Mouse (Mus musculus) ES-Bruce4 (cell line): ENCODE measurements around the gene Frat1.

ENCODE experiments used
- CTCF ChIP-seq: IDR thresholded peaks from one replicate; pipeline ENCODE4 v1.8.1; 2011; ENCODE audit warnings: low read depth, low read length
- EP300 ChIP-seq: IDR thresholded peaks from 2 replicates; pipeline ENCODE4 v1.6.1; 2011; ENCODE audit warnings: low read depth, low read length; ENCODE audit not compliant: insufficient read depth
- POLR2A ChIP-seq: IDR thresholded peaks from one replicate; pipeline ENCODE4 v1.8.1; 2011; ENCODE audit warnings: low read length; ENCODE audit not compliant: insufficient read depth

DNA sequence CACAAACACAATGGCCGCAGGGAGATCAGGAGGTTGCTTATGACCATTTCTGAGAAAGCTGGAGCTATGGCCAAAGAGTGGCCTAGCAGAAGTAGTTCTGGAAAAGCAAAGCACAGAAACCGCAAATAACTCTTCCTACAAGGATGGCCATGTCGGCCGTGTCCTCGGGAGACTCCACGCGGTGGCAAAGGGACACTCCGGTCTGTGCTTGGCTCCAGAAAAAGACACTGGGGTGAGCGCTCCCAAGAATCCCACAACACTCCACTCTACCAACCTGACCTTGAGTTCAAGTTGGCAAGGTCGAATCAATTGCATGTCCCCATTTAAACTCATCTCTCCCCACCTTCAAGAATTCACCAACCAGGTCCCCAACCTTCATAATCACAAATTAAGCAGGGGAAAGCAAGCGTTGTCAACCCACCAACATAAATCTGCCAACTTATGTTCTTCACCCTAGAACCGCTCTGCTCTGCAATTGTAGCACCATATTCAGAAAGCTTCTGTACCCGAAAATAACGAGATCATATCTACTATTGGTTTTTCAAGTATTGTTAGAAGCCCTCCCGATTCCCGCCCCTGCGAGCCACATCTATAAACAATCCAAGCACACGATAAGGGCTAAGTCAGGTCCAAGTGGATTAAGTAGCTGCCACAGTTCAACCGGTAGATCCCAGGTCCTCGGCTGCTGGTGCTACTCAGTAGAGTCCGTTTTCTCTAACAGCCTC, 16.8 kb downstream of the Frat1 start:
- TF ChIP-seq CTCF (no peak), EP300 (no peak), POLR2A (no peak)
